Mouse (Mus musculus) Patski (cell line): ENCODE measurements around the gene Pfkp. TPM values are rescaled to one million over a fixed set of nuclear protein-coding genes. Genes with fewer than 3 reads are reported as not detected.

Experiments used
- ATAC-seq: fragments of 100-300 bp; one replicate; pipeline ENCODE4 v1.8.0; 2021
- CTCF ChIA-PET: fragments of 350-600 bp; sonication (Branson Sonifier 250); formaldehyde crosslinking; loops from one replicate; lab custom pipeline; 2022; ENCODE audit warnings: inconsistent platforms; lab: Charles Lee
- POLR2A ChIA-PET: fragments of 350-600 bp; sonication (Branson Sonifier 250); formaldehyde crosslinking; loops from one replicate; lab custom pipeline; 2022; ENCODE audit warnings: antibody characterized with exemption, inconsistent platforms; lab: Charles Lee
- DNase-seq: peaks from one replicate; pipeline ENCODE4 v3.0.0-alpha.2; 2011; ENCODE audit warnings: low read depth, low spot score
- H3K27me3 ChIP-seq: fragments of 371-371 bp; one replicate; pipeline ENCODE4 v1.5.1; 2021
- CTCF ChIP-seq: fragments of 100-300 bp; IDR thresholded peaks from one replicate; pipeline ENCODE4 v1.5.1; 2021
- in situ Hi-C: fragments of 300-500 bp; cut with MboI; formaldehyde crosslinking; loops from 3 replicates; pipeline ENCODE4 v1.11.1; 2018; ENCODE audit warnings: low pct_unique_long_range_greater_than_20kb, mixed read lengths
- polyA plus RNA-seq: library from polyadenylated mRNA; unstranded; gene quantifications from one replicate; pipeline ENCODE4 v1.2.3, GENCODE M21; 2021

Gene Pfkp
- polyA plus RNA-seq, 1 experiment from 2014 or later, result 220 TPM

DNA sequence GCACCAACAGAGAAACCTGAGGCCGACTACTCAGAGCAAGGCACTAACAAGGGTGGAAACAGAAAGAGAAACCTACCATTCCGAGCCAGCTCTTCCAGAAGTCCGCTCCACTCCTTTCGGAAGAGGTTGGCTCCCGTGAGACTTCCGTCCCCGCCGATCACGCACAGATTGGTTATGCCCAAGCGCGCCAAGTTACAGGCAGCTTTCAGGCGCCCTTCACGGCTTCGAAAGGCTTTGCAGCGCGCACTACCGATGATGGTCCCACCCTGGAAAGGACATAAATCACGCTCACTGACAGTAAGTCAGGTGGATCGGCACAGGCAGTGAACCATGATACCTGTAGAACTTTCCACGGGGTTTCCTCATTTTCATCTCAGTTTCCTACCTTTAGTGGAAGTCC lies 26.7 kb downstream of the Pfkp start:
- no peaks in the 10 kb centered on the region for H3K27me3 ChIP-seq
- in situ Hi-C loops, result no loop called here
- no peak for DNase-seq
- POLR2A ChIA-PET, result no interaction called here
- TF ChIP-seq CTCF, result no peak
- no peak for ATAC-seq
- CTCF ChIA-PET, result interaction anchor here (1.6 kb wide), 1 partner anchor 11 kb away, joined by 4 read pairs; no protein-coding TSS in a partner anchor

GRCm38 (mm10) chr13:6620250-6620649 lies 28.3 kb downstream of the Pfkp start:
- CTCF ChIA-PET, result no interaction called here
- POLR2A ChIA-PET, result interaction anchor here (1.2 kb wide), 1 partner anchor 35 kb away, joined by 3 read pairs; no protein-coding TSS in a partner anchor
- in situ Hi-C loops, result no loop called here
- H3K27me3 ChIP-seq, result no peaks in the 10 kb centered on the region
- ATAC-seq (no peak), DNase-seq (no peak)
- TF ChIP-seq CTCF, result no peak

GRCm38 (mm10) chr13:6618711-6619110 lies 29.9 kb downstream of the Pfkp start:
- peak; percentile 37 for ATAC-seq
- no peak for DNase-seq
- CTCF ChIA-PET, result no interaction called here
- POLR2A ChIA-PET, result no interaction called here
- no peak for TF ChIP-seq CTCF
- in situ Hi-C loops, result no loop called here
- H3K27me3 ChIP-seq, result no peaks in the 10 kb centered on the region

DNA sequence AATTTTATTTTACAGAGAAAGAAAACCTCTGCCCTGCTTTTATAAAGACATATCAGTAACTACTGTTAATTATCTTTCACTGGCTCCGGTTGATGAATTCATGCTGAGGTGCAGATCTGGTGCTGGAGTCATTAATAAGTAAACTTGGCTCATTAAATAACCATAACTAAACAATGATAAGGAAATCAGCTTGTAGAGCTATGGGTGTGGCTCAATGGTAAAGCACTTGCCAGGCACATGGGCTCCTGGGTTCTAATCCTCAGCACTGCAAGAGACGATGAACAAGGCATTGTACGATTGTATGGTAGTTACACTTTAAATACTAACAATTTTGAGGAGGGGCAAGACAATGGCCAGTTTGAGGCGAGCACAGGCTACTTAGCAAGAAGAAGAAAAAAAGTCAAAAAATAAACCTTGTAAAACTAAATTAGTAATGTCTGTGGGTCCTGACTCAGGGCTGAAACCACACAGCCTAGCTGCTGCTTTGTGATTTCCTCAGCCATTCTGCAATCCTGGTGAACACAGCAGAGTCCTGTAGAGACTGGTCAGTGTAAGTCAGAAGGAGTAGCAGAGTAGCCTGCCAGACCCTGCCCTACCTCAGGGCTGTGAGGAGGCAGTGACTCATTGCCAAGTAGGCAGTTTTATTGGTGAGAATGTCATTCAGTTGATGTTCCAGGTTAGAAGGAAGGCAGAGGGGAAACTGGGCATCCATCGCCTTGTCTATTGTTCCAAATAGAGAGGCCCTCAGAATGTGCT lies 34.7 kb downstream of the Pfkp start:
- POLR2A ChIA-PET, result interaction anchor here (1.0 kb wide), 1 partner anchor 9 kb away, joined by 3 read pairs; no protein-coding TSS in a partner anchor
- H3K27me3 ChIP-seq, result no peaks in the 10 kb centered on the region
- in situ Hi-C loops, result no loop called here
- DNase-seq (no peak), ATAC-seq (peak; percentile 73)
- CTCF ChIA-PET, result interaction anchor here (0.9 to 1.9 kb wide), 3 partner anchors 10 to 34 kb away, joined by 3 to 5 read pairs (median 3); no protein-coding TSS in a partner anchor
- no peak for TF ChIP-seq CTCF

GRCm38 (mm10) chr13:6602786-6603409 lies 45.7 kb downstream of the Pfkp start:
- in situ Hi-C loops, result no loop called here
- H3K27me3 ChIP-seq, result no peaks in the 10 kb centered on the region
- CTCF ChIA-PET, result interaction anchor here (1.7 kb wide), 1 partner anchor 10 kb away, joined by 3 read pairs; no protein-coding TSS in a partner anchor
- POLR2A ChIA-PET, result no interaction called here
- DNase-seq (no peak), ATAC-seq (no peak)
- peak; percentile 56 for TF ChIP-seq CTCF

- TF ChIP-seq CTCF, result no peak
- no peak for ATAC-seq
- ChIA-PET POLR2A (no interaction called here), CTCF (no interaction called here)
- H3K27me3 ChIP-seq, result no peaks in the 10 kb centered on the region
- no peak for DNase-seq
- in situ Hi-C loops, result no loop called here
These were observed 46.9 kb downstream of the Pfkp start for GRCm38 (mm10) chr13:6601676-6602075.

DNA sequence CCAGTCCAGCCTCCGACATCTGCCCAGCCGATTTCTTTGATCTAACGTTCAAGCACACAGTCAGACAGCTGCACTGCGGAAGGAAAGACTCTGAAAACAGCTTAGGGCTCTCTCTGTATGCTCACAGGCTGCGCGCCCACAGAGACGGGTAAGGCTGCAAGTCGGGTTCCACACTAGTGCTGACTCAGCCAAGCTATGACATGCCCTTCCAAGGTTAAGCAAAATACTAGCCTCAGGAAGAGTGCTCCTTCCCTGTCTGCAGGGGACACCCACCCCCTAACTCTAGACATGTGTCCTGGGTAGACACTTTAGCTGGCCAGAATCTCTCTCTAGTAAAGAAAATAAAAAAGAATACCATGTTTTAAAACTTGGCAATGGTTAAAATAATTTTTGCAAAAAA lies 48.0 kb downstream of the Pfkp start:
- no peak for ATAC-seq
- POLR2A ChIA-PET, result no interaction called here
- DNase-seq, result no peak
- no peaks in the 10 kb centered on the region for H3K27me3 ChIP-seq
- in situ Hi-C loops, result no loop called here
- no peak for TF ChIP-seq CTCF
- CTCF ChIA-PET, result interaction anchor here (0.9 to 1.0 kb wide), 2 partner anchors 9 to 15 kb away, joined by 3 read pairs; no protein-coding TSS in a partner anchor

DNA sequence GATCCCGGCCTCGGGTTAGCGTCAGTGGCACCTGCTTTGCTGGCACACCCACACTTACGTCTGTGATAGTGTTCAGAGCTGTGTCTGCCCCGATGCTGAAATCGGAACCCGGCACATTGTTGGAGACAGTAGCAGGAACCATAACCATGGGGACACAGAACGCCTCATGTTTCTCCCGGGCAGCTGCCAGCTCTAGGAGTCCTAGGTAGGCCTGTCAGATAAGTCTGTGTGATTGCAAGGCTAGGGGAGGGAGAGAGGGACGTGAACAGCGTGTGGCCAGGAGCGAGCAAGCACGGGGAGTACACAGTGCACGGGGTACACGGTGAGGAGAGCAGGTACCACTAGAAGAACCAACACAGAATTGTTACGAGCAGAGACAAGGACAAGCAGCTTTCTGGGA lies 50.8 kb downstream of the Pfkp start:
- no peak for ATAC-seq
- no peak for DNase-seq
- TF ChIP-seq CTCF, result no peak
- H3K27me3 ChIP-seq, result no peaks in the 10 kb centered on the region
- CTCF ChIA-PET, result no interaction called here
- POLR2A ChIA-PET, result no interaction called here
- in situ Hi-C loops, result no loop called here

- in situ Hi-C loops, result no loop called here
- no peaks in the 10 kb centered on the region for H3K27me3 ChIP-seq
- no peak for DNase-seq
These were observed 53.2 kb downstream of the Pfkp start for GRCm38 (mm10) chr13:6595403-6595802.

GRCm38 (mm10) chr13:6590846-6591245 lies 57.7 kb downstream of the Pfkp start:
- no peak for TF ChIP-seq CTCF
- CTCF ChIA-PET, result no interaction called here
- no peak for ATAC-seq
- H3K27me3 ChIP-seq, result no peaks in the 10 kb centered on the region
- DNase-seq, result no peak
- POLR2A ChIA-PET, result no interaction called here
- in situ Hi-C loops, result no loop called here

More at GRCm38 (mm10) chr13:6595403-6595802, 53.2 kb downstream of the Pfkp start:
- no peak for ATAC-seq
- ChIA-PET POLR2A (no interaction called here), CTCF (interaction anchor here (0.8 kb wide), 1 partner anchor 10 kb away, joined by 3 read pairs; no protein-coding TSS in a partner anchor)
- no peak for TF ChIP-seq CTCF

GRCm38 (mm10) chr13:6586009-6586408 lies 62.6 kb downstream of the Pfkp start:
- CTCF ChIA-PET, result interaction anchor here (0.8 to 1.4 kb wide), 3 partner anchors 9 to 41 kb away, joined by 3 read pairs; no protein-coding TSS in a partner anchor
- H3K27me3 ChIP-seq, result no peaks in the 10 kb centered on the region
- ATAC-seq, result no peak
- no peak for TF ChIP-seq CTCF
- POLR2A ChIA-PET, result no interaction called here
- in situ Hi-C loops, result no loop called here
- no peak for DNase-seq
